Mouse (Mus musculus): ENCODE data around the gene Dusp11. TPM values are rescaled to one million over a fixed set of nuclear protein-coding genes. Genes with fewer than 3 reads are reported as not detected.

Gene Dusp11
- total and polyA plus RNA-seq, 3 experiments: 33.2 to 46.6 (median 35.7) TPM

DNA sequence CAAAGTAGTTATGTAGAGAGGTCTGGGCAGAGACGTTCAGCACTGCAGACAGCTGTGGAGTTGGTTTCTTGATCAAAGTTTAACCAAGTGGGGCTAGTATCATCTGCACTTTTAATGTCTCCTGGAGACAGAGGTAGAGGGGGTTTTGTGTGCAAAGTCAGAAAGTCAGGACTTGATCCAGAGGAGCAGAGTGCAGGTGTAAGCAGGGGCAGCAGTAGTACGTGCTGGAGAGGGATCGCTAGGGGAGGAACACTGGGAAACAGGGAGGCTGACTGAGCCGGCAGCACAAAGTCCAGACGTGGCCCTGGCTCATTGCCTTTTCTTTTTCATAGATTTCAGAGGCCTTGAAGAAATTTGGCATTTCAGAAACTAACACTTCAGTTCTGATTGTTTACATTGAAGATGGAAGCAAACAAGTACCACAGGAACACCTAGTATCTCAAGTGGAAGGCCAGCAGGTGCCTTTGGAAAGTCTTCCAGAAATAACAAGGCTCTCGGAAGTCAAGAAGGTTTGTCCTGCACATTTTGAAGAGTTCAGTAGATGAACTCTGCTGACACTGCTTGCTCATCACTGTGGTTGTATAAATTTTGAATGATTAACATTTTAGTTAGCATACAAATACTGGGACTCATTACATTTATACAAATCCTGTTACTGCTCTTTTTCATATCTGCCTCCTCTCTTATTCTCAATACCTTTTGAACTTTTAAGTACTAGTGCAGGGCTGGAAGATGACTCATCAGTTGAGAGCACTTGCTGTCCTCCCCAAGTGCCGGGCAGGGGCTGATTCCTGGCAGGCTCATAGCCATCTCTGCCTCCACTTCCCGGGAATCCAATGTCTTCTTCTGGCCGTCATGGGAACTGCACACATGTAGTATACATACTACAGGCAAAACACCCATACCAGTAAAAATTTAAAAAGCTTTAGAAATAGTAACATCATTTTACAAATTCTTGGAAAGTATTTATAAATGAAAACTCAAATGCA lies 33.7 kb downstream of the Dusp11 start:
- no peak for TF ChIP-seq MEF2A (IDR thresholded peaks at IDR 0.05; ENCODE audit: borderline replicate concordance, low read depth, low read length)
- TF ChIP-seq MXI1 (IDR thresholded peaks at IDR 0.05; ENCODE audit: low read depth, low read length): no peak
- no peak for TF ChIP-seq POLR2A (IDR thresholded peaks at IDR 0.05; ENCODE audit: low read depth, low read length)
- H3K36me3 ChIP-seq (replicated peaks in 1 of 2; ENCODE audit: control insufficient read depth in 1 of 2, insufficient read depth in 1 of 2, low read length in 1 of 2): peaks cover 48 to 88% of the 10 kb centered on the region in 2 experiments

DNA sequence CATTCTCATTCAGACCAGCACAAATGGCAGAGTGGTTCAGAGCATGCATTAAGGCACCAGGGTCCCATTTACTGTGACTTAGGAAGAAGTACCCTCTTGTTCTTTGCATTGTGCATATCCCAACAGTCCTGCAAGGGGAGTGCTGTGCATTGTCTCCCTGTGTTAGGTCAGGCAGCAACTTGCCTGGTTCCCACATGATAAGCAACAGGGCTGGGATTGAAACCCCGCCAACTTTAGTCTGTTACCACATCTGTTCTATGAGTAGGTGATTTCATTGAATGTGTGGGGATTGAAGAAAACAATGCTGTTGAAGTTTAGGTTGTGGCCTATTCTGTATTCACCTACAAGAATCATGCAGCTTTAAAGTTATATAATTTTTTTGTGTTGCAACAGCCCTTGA lies 34.8 kb downstream of the Dusp11 start:
- TF ChIP-seq IRF4 (IDR thresholded peaks at IDR 0.05; ENCODE audit: low read depth, low read length) (no peak), USF2 (conservative IDR thresholded peaks at IDR 0.05; ENCODE audit: low read depth, low read length) (no peak), SIN3A (IDR thresholded peaks at IDR 0.05; ENCODE audit: low read length) (no peak), CTCF (conservative IDR thresholded peaks at IDR 0.05 in 1 of 2, IDR thresholded peaks at IDR 0.05 in 1 of 2; ENCODE audit: low read depth in 2 of 2, low read length in 2 of 2) (no peak), RCOR1 (conservative IDR thresholded peaks at IDR 0.05; ENCODE audit: low read depth, low read length) (no peak), ZMIZ1 (IDR thresholded peaks at IDR 0.05; ENCODE audit: low read depth, low read length) (no peak), PAX5 (IDR thresholded peaks at IDR 0.05; ENCODE audit: low read length) (no peak), MAX (IDR thresholded peaks at IDR 0.05; ENCODE audit: low read length) (no peak), POLR2A (IDR thresholded peaks at IDR 0.05; ENCODE audit: low read depth, low read length) (no peak), MYC (IDR thresholded peaks at IDR 0.05; ENCODE audit: low read depth, low read length) (no peak), HCFC1 (IDR thresholded peaks at IDR 0.05; ENCODE audit: low read depth, low read length) (no peak), TCF12 (IDR thresholded peaks at IDR 0.05; ENCODE audit: low read depth, low read length) (no peak), GABPA (IDR thresholded peaks at IDR 0.05; ENCODE audit: insufficient replicate concordance, low read depth, low read length) (no peak), SMC3 (IDR thresholded peaks at IDR 0.05; ENCODE audit: low read depth, low read length) (no peak), TBP (conservative IDR thresholded peaks at IDR 0.05; ENCODE audit: low read depth, low read length) (no peak), POLR2AphosphoS2 (IDR thresholded peaks at IDR 0.05; ENCODE audit: low read depth, low read length) (no peak), ZNF384 (IDR thresholded peaks at IDR 0.05; ENCODE audit: low read depth, low read length) (no peak), E2F4 (IDR thresholded peaks at IDR 0.05; ENCODE audit: insufficient replicate concordance, low read depth, low read length) (no peak), UBTF (IDR thresholded peaks at IDR 0.05; ENCODE audit: low read depth, low read length) (no peak), CHD1 (IDR thresholded peaks at IDR 0.05; ENCODE audit: low read depth, low read length) (no peak)
- in situ Hi-C loops (cut with MboI; ENCODE audit: low pct_ligation_motif_present, low pct_unique_long_range_greater_than_20kb, low sequenced_read_pairs): no loop called here
- peaks cover 50 to 87% of the 10 kb centered on the region in 2 experiments for H3K36me3 ChIP-seq (replicated peaks in 1 of 2; ENCODE audit: control insufficient read depth in 1 of 2, insufficient read depth in 1 of 2, low read length in 1 of 2)

More for the DNA sequence above, 33.7 kb downstream of the Dusp11 start:
- Histone ChIP-seq H3K4me3 (replicated peaks in 1 of 3; ENCODE audit: low read depth in 2 of 3, low read length in 2 of 3, poor library complexity in 1 of 3) (no peak overlapping the region), H3K9me3 (replicated peaks; ENCODE audit: low read length) (no peaks in the 10 kb centered on the region), H3K79me2 (replicated peaks; ENCODE audit: control insufficient read depth, extremely low read depth, insufficient read depth, poor library complexity, severe bottlenecking) (no peaks in the 10 kb centered on the region), H3K4me2 (ENCODE audit: insufficient read depth, low read depth, poor library complexity, severe bottlenecking) (no peak overlapping the region), H3K9ac (ENCODE audit: insufficient read depth, low read depth) (no peak overlapping the region), H3K4me1 (ENCODE audit: control insufficient read depth in 1 of 2, insufficient read depth in 2 of 2) (no peaks in the 10 kb centered on the region), H3K27ac (ENCODE audit: insufficient read depth, low read depth) (no peak overlapping the region), H3K27me3 (replicated peaks) (no peaks in the 10 kb centered on the region)
- dilution Hi-C loops (cut with MboI; ENCODE audit: extremely low pct_ligation_motif_present, extremely low pct_unique_long_range_greater_than_20kb, low sequenced_read_pairs) (no loop called here), in situ Hi-C loops (cut with MboI; ENCODE audit: low pct_ligation_motif_present, low pct_unique_long_range_greater_than_20kb, low sequenced_read_pairs) (no loop called here)
- no peak for DNase-seq (ENCODE audit: extremely low read depth)

More for the DNA sequence above, 34.8 kb downstream of the Dusp11 start:
- Histone ChIP-seq H3K4me2 (ENCODE audit: insufficient read depth, low read depth, poor library complexity, severe bottlenecking) (no peak overlapping the region), H3K79me2 (replicated peaks; ENCODE audit: control insufficient read depth, extremely low read depth, insufficient read depth, poor library complexity, severe bottlenecking) (no peaks in the 10 kb centered on the region), H3K27ac (ENCODE audit: insufficient read depth, low read depth) (no peak overlapping the region), H3K4me3 (replicated peaks in 1 of 3; ENCODE audit: low read depth in 2 of 3, low read length in 2 of 3, poor library complexity in 1 of 3) (no peak overlapping the region), H3K9me3 (replicated peaks; ENCODE audit: low read length) (no peaks in the 10 kb centered on the region), H3K27me3 (replicated peaks) (no peaks in the 10 kb centered on the region), H3K4me1 (ENCODE audit: control insufficient read depth in 1 of 2, insufficient read depth in 2 of 2) (no peaks in the 10 kb centered on the region), H3K9ac (ENCODE audit: insufficient read depth, low read depth) (no peak overlapping the region)
- DNase-seq (ENCODE audit: extremely low read depth): no peak
- dilution Hi-C loops (cut with MboI; ENCODE audit: extremely low pct_ligation_motif_present, extremely low pct_unique_long_range_greater_than_20kb, low sequenced_read_pairs): no loop called here
